Mouse (Mus musculus) forebrain, embryonic 14.5 days (tissue): ENCODE measurements at regions not wholly inside any gene's neighbourhood (a gene's known extent, or its start where the extent isn't known, plus 50 kb on each side); places are given as distances from the start of the nearest gene placed in this dataset.

Experiments used
- ATAC-seq: fragments of 200-750 bp; cut with Nextera tagmentation; 2 replicates; pipeline ENCODE4 v1.8.0; 2017; ENCODE audit warnings: mild to moderate bottlenecking, moderate library complexity
- DNase-seq: peaks from one replicate; pipeline ENCODE4 v3.0.0-alpha.2; 2015; ENCODE audit warnings: low spot score
- H3K27ac ChIP-seq: fragments of 300-500 bp; sonication (generic); 2 replicates; pipeline ENCODE4 v1.5.1; 2014; ENCODE audit warnings: low read depth, mild to moderate bottlenecking, control low read depth, low read length, moderate library complexity
- H3K27me3 ChIP-seq: fragments of 300-500 bp; sonication (generic); replicated peaks from 2 replicates; pipeline ENCODE4 v1.6.1; 2014; ENCODE audit warnings: low read length, control low read depth, mixed read lengths; ENCODE audit not compliant: control insufficient read depth, insufficient read depth
- H3K36me3 ChIP-seq: fragments of 300-500 bp; sonication (generic); 2 replicates; pipeline ENCODE4 v1.6.1; 2014; ENCODE audit warnings: low read length, control low read depth; ENCODE audit not compliant: control insufficient read depth, insufficient read depth
- H3K4me1 ChIP-seq: fragments of 300-500 bp; sonication (generic); 2 replicates; pipeline ENCODE4 v1.6.1; 2014; ENCODE audit warnings: antibody characterized with exemption, low read length, control low read depth; ENCODE audit not compliant: control insufficient read depth, insufficient read depth
- H3K4me2 ChIP-seq: fragments of 300-500 bp; sonication (generic); 2 replicates; pipeline ENCODE4 v1.6.1; 2014; ENCODE audit warnings: mild to moderate bottlenecking, control low read depth, low read length
- H3K4me3 ChIP-seq: fragments of 300-500 bp; sonication (generic); 2 replicates; pipeline ENCODE4 v1.5.1; 2014; ENCODE audit warnings: low read depth, low read length, control low read depth
- H3K9ac ChIP-seq: fragments of 300-500 bp; sonication (generic); 2 replicates; pipeline ENCODE4 v1.6.1; 2014; ENCODE audit warnings: mild to moderate bottlenecking, low read length, control low read depth, moderate library complexity
- H3K9me3 ChIP-seq: fragments of 300-500 bp; sonication (generic); replicated peaks from 2 replicates; pipeline ENCODE4 v1.6.1; 2016; ENCODE audit warnings: low read length, control low read depth, mixed read lengths; ENCODE audit not compliant: control insufficient read depth
- WGBS: fragments of 180-500 bp; shearing (Covaris S2); extraction: QIAGEN DNeasy Blood & Tissue Kit; methylation state at CpG from one replicate; pipeline ENCODE4 v1.1.7; 2014; 5-methylcytosine and 5-hydroxymethylcytosine counted together

GRCm38 (mm10) chr17:79455229-79455628 lies 100.3 kb upstream of the Cdc42ep3 start:
- Histone ChIP-seq H3K9me3 (no peaks in the 10 kb centered on the region), H3K4me3 (no peak overlapping the region), H3K36me3 (no peaks in the 10 kb centered on the region), H3K4me2 (no peak overlapping the region), H3K4me1 (no peaks in the 10 kb centered on the region), H3K9ac (no peak overlapping the region), H3K27me3 (no peaks in the 10 kb centered on the region), H3K27ac (no peak overlapping the region)
- ATAC-seq (no peak), DNase-seq (no peak)
- WGBS = 77% methylated on average over 7 of the region's 7 CpGs

DNA sequence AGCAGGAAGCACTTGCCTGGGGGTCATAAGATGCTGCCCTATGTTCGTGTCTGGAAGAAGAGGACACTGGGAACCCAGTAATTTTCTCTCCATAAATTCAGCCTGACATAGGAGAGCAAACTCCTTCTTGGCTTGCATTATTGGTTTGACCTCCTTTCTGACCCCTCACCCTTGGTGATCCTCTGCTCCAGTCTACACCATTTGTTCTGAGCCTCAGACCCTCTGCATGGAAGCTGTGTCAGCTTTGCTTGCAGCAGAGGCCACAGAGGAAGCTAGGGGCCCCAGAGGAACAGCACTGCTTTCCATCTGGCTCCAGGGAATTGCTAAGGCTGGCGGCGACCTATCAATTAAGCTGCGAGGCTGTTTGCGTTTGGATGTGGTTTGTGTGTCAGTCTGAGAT lies 102.7 kb upstream of the Cdc42ep3 start:
- H3K36me3 ChIP-seq = no peaks in the 10 kb centered on the region
- H3K27me3 ChIP-seq = no peaks in the 10 kb centered on the region
- no peak overlapping the region for H3K27ac ChIP-seq
- ATAC-seq (no peak), DNase-seq (no peak)
- no peaks in the 10 kb centered on the region for H3K4me1 ChIP-seq
- no peak overlapping the region for H3K4me2 ChIP-seq
- WGBS = 81% methylated on average over 5 of the region's 5 CpGs
- no peak overlapping the region for H3K9ac ChIP-seq
- no peaks in the 10 kb centered on the region for H3K9me3 ChIP-seq
- H3K4me3 ChIP-seq = no peak overlapping the region

GRCm38 (mm10) chr17:79461681-79462091 lies 106.8 kb upstream of the Cdc42ep3 start:
- WGBS = 50% methylated on average over 3 of the region's 3 CpGs
- no peaks in the 10 kb centered on the region for H3K36me3 ChIP-seq
- ATAC-seq = peak; percentile 58
- no peaks in the 10 kb centered on the region for H3K27me3 ChIP-seq
- peak; percentile 47 for DNase-seq
- H3K27ac ChIP-seq = no peak overlapping the region
- no peak overlapping the region for H3K9ac ChIP-seq
- H3K4me1 ChIP-seq = no peaks in the 10 kb centered on the region
- H3K4me3 ChIP-seq = no peak overlapping the region
- no peaks in the 10 kb centered on the region for H3K9me3 ChIP-seq
- no peak overlapping the region for H3K4me2 ChIP-seq

DNA sequence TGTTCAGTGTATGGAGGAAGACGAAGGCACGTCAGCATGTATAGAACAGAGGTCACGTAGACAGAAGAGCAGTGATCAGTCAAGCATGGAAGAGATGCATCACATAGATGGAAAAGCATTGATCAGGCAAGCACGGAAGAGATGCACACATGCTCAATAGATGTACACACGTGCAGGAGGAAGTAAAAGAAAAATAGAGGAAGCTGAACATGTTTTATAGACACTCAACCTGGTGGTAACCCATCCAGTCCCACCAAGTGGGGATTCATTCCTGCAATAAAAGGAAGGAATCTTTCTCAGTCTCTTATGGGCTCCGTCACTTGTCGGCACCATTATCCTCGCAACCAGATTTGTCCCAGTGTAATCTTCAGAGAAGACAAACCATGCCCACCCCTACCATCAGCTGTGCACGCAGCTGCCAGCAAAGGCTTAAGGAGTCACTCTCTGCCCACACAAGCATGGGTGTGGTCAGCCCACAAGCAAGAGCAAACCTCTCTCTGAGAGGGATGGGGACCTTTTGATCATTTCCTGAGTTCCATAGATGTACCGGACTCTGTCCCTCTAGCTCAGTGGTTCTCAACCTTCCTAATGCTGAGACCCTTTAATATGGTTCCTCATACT lies 108.3 kb upstream of the Cdc42ep3 start:
- Histone ChIP-seq H3K27me3 (no peaks in the 10 kb centered on the region), H3K4me1 (no peaks in the 10 kb centered on the region), H3K9ac (no peak overlapping the region), H3K9me3 (no peaks in the 10 kb centered on the region), H3K36me3 (no peaks in the 10 kb centered on the region), H3K4me2 (no peak overlapping the region), H3K4me3 (no peak overlapping the region), H3K27ac (no peak overlapping the region)
- ATAC-seq = no peak
- 90% methylated on average over 10 of the region's 10 CpGs for WGBS
- no peak for DNase-seq

GRCm38 (mm10) chr17:79465666-79466065 lies 110.8 kb upstream of the Cdc42ep3 start:
- no peaks in the 10 kb centered on the region for H3K9me3 ChIP-seq
- H3K4me3 ChIP-seq = no peak overlapping the region
- no peaks in the 10 kb centered on the region for H3K36me3 ChIP-seq
- WGBS = 97% methylated on average over 9 of the region's 9 CpGs
- no peaks in the 10 kb centered on the region for H3K4me1 ChIP-seq
- DNase-seq = no peak
- H3K27me3 ChIP-seq = no peaks in the 10 kb centered on the region
- H3K27ac ChIP-seq = no peak overlapping the region
- H3K9ac ChIP-seq = no peak overlapping the region
- H3K4me2 ChIP-seq = no peak overlapping the region
- no peak for ATAC-seq

DNA sequence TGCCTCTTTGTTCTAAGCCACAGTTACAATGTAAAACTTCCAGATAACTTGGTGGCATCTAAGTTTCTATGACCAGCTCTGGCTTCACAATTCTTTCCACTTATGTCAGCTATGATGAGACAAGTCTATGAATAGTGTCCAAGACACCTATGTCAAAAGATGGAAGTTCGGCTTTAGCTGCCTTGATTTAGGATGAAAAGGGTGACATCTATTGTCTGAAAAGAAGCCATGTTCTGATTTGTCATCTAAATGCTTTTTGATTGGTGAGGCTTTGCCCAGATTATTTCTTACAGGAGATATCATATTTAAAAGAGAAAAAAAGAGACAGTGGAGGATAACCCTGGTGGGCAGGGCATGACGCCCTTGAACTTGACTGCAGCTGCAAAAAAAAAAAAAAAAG lies 116.7 kb upstream of the Cdc42ep3 start:
- DNase-seq = no peak
- 85% methylated on average over 2 of the region's 2 CpGs for WGBS
- no peak overlapping the region for H3K4me3 ChIP-seq
- no peak overlapping the region for H3K27ac ChIP-seq
- no peak overlapping the region for H3K9ac ChIP-seq
- H3K27me3 ChIP-seq = no peaks in the 10 kb centered on the region
- no peak for ATAC-seq
- H3K4me2 ChIP-seq = no peak overlapping the region
- H3K4me1 ChIP-seq = no peaks in the 10 kb centered on the region
- H3K36me3 ChIP-seq = no peaks in the 10 kb centered on the region
- no peaks in the 10 kb centered on the region for H3K9me3 ChIP-seq

GRCm38 (mm10) chr17:79472106-79472995 lies 117.5 kb upstream of the Cdc42ep3 start:
- ATAC-seq (no peak), DNase-seq (no peak)
- Histone ChIP-seq H3K4me2 (no peak overlapping the region), H3K27me3 (no peaks in the 10 kb centered on the region), H3K9ac (no peak overlapping the region), H3K4me1 (no peaks in the 10 kb centered on the region), H3K27ac (no peak overlapping the region), H3K36me3 (no peaks in the 10 kb centered on the region), H3K4me3 (no peak overlapping the region), H3K9me3 (no peaks in the 10 kb centered on the region)
- 63% methylated on average over 10 of the region's 10 CpGs for WGBS

- ATAC-seq (no peak), DNase-seq (no peak)
- no peak overlapping the region for H3K27ac ChIP-seq
- 86% methylated on average over 8 of the region's 8 CpGs for WGBS
- no peak overlapping the region for H3K4me2 ChIP-seq
- no peaks in the 10 kb centered on the region for H3K9me3 ChIP-seq
- H3K4me3 ChIP-seq = no peak overlapping the region
- no peak overlapping the region for H3K9ac ChIP-seq
- H3K4me1 ChIP-seq = no peaks in the 10 kb centered on the region
- no peaks in the 10 kb centered on the region for H3K27me3 ChIP-seq
- no peaks in the 10 kb centered on the region for H3K36me3 ChIP-seq
Observed at GRCm38 (mm10) chr17:79476671-79477070, 121.8 kb upstream of the Cdc42ep3 start.

DNA sequence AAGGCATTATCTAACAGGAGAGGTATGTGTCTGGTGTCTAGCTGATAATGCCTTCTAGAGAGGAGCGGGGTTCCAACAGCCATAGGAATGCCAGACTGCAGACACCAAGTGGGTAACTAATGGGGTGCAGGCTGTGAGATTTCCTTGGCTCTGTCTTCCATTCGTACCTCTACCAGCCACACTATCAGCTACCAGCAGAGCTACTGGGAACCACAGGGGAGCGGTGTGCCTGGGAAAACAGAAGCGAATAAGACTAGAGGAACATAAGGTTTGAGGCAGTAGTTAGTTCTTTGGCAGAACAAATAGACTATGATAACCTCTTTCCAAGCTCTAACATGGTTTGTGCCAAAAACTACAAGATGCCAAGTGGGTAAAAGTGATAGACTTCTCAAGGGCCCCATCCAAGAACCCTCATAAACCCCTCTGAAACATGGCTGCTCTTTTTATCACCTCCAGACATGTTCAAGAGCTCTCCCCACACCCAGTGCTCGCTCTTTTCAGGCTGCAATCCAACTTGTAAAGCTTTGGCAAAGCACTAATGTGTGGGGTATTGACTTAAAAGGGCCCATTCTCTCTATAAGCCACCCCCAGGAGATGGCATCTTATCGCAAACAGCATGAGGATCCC lies 126.3 kb upstream of the Cdc42ep3 start:
- H3K4me2 ChIP-seq = no peak overlapping the region
- no peak overlapping the region for H3K9ac ChIP-seq
- H3K36me3 ChIP-seq = no peaks in the 10 kb centered on the region
- 87% methylated on average over 6 of the region's 6 CpGs for WGBS
- H3K27me3 ChIP-seq = no peaks in the 10 kb centered on the region
- H3K4me3 ChIP-seq = no peak overlapping the region
- ATAC-seq (no peak), DNase-seq (peak; percentile 67)
- no peak overlapping the region for H3K27ac ChIP-seq
- no peaks in the 10 kb centered on the region for H3K9me3 ChIP-seq
- no peaks in the 10 kb centered on the region for H3K4me1 ChIP-seq
